Mouse (Mus musculus) embryonic facial prominence, embryonic 11.5 days (tissue): ENCODE measurements around the gene Med29. TPM values are rescaled to one million over a fixed set of nuclear protein-coding genes. Genes with fewer than 3 reads are reported as not detected.
A peak's percentile ranks its signal among the peaks of the same experiment; 100 is the strongest.

Source experiments
- ATAC-seq: fragments of 200-750 bp; cut with Nextera tagmentation; replicated peaks from 2 replicates; pipeline ENCODE4 v1.8.0; 2017; ENCODE audit warnings: low read depth; ENCODE audit not compliant: insufficient number of reproducible peaks, low FRiP score, low TSS enrichment
- DNase-seq: peaks from one replicate; pipeline ENCODE4 v3.0.0-alpha.2; 2015; ENCODE audit warnings: low spot score
- H3K27ac ChIP-seq: fragments of 300-500 bp; sonication (generic); replicated peaks from 2 replicates; pipeline ENCODE4 v1.5.1; 2014; ENCODE audit warnings: mild to moderate bottlenecking, low read depth, low read length, control low read depth
- H3K27me3 ChIP-seq: fragments of 300-500 bp; sonication (generic); 2 replicates; pipeline ENCODE4 v1.6.1; 2014; ENCODE audit warnings: mild to moderate bottlenecking, low read length, moderate library complexity, mixed read lengths; ENCODE audit not compliant: control insufficient read depth, insufficient read depth
- H3K36me3 ChIP-seq: fragments of 300-500 bp; sonication (generic); replicated peaks from 2 replicates; pipeline ENCODE4 v1.6.1; 2014; ENCODE audit warnings: low read depth, mild to moderate bottlenecking, low read length, moderate library complexity, mixed read lengths; ENCODE audit not compliant: control insufficient read depth, insufficient read depth
- H3K4me1 ChIP-seq: fragments of 300-500 bp; sonication (generic); 2 replicates; pipeline ENCODE4 v1.6.1; 2014; ENCODE audit warnings: low read length, mixed read lengths; ENCODE audit not compliant: control insufficient read depth, insufficient read depth
- H3K4me2 ChIP-seq: fragments of 300-500 bp; sonication (generic); 2 replicates; pipeline ENCODE4 v1.6.1; 2014; ENCODE audit warnings: low read depth, mild to moderate bottlenecking, control low read depth, low read length, moderate library complexity
- H3K4me3 ChIP-seq: fragments of 300-500 bp; sonication (generic); 2 replicates; pipeline ENCODE4 v1.5.1; 2014; ENCODE audit warnings: low read depth, low read length, control low read depth
- H3K9ac ChIP-seq: fragments of 300-500 bp; sonication (generic); replicated peaks from 2 replicates; pipeline ENCODE4 v1.6.1; 2014; ENCODE audit warnings: mild to moderate bottlenecking, control low read depth, low read length
- H3K9me3 ChIP-seq: fragments of 300-500 bp; sonication (generic); replicated peaks from 2 replicates; pipeline ENCODE4 v1.6.1; 2016; ENCODE audit warnings: mild to moderate bottlenecking, low read length, inconsistent platforms, mixed read lengths; ENCODE audit not compliant: control insufficient read depth
- WGBS: fragments of 180-500 bp; shearing (Covaris S2); extraction: QIAGEN DNeasy Blood & Tissue Kit; methylation state at CpG from one replicate; pipeline ENCODE4 v1.1.7; 2014; 5-methylcytosine and 5-hydroxymethylcytosine counted together
- polyA plus RNA-seq: library from polyadenylated mRNA; unstranded; fragments of >200 nt; fragmentation: Nextera tagmentation; extraction: Ambion mirVana; gene quantifications from 2 replicates; pipeline ENCODE4 v1.2.1, GENCODE M21; 2014

Med29 gene
- polyA plus RNA-seq, 1 experiment from 2014 or later = 50.6 TPM

DNA sequence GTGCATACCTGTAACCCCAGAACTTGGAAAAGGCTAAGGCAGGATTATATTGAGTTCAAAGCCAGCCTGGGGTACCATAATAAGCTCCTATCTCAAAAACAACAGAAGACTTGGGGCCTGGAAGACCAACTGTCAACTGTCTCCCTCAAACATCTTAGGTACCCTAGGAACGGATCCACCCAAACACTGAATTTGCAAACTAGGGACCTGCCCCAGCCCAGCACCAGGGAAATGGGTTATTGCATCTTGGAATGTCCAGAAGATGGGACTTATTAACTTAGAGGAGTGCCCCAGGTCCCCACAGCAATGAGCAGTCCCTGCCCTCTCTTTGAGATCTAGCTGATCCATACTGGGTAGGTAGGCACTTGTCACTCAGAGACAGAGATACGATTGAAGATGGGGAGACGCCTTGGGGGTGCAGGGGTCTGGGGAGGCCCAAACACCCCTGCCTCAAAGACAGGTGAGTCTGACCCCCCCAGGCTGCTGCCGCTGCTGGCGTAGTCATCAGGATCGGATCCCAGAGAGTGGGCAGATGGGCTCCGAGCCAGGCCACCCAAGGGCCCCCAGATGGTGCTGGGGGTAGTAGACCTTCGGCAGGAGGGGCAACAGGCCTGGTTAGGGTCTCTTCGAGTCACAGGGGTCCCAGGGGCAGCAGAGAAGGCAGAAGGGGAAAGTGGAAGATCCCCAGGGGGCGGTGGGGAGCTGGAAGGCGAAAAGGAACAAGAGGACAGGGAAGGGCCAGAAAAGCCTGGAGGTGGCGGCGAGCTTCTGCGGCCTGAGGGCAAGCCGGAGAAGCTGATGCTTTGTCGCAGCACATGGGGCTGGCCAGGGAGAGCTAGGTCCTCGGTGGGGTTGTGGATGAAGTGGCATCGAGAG, 15.1 kb downstream of the Med29 start:
- no peak for ATAC-seq

DNA sequence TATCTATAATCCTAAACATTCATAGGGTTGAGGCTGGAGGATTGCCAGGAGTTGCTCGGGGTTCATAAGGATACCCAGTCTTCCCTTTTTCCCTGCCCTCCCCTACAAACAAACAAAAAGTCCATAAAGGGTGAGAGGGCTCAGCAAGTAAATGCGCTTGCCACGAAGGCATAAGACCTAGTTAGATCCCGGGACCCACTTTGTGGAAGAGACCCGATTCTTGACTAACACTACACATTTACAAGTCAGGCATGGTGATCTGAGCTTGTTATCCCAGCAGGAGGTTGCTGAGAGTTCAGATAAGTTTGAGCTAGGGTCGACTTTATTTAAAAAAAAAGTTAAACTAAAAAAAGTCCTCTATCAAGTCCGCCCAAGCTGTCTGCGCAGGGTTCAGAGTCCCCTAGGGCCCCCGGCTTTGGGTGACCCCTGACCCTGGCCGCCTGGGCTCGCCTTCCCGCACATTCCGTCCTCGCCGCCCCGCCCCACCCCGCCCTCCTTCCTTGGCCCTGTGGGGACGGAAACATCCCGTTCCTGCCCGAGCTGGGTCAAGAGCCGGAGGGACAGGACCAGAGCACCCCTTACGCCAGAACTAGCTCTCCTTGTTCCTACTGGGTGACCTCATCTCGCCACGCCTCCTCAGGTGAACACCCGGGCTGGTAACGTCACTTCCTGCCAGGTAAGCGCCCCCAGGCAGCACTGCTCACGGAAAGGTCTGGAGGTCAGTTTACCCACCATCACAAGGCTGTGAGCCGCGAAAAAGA, 16.3 kb downstream of the Med29 start:
- no peaks in the 10 kb centered on the region for H3K9me3 ChIP-seq
- peak overlapping the region; percentile 64 for H3K9ac ChIP-seq
- no peak for ATAC-seq
- H3K4me2 ChIP-seq = peak overlapping the region; percentile 69
- DNase-seq = peak; percentile 75
- H3K36me3 ChIP-seq = no peaks in the 10 kb centered on the region
- H3K27ac ChIP-seq = peak overlapping the region; percentile 96
- no peaks in the 10 kb centered on the region for H3K27me3 ChIP-seq
- H3K4me3 ChIP-seq = peak overlapping the region; percentile 33
- WGBS = 2% methylated on average over 30 of the region's 30 CpGs
- H3K4me1 ChIP-seq = peaks cover 14% of the 10 kb centered on the region

More for the DNA sequence above, 15.1 kb downstream of the Med29 start:
- H3K27ac ChIP-seq = 0 out of 2 replicates have a peak overlapping the region, but pooled peaks have one; percentile 75
- no peaks in the 10 kb centered on the region for H3K27me3 ChIP-seq
- no peaks in the 10 kb centered on the region for H3K9me3 ChIP-seq
- WGBS = 71% methylated on average over 18 of the region's 18 CpGs
- H3K36me3 ChIP-seq = no peaks in the 10 kb centered on the region
- peaks cover 22% of the 10 kb centered on the region for H3K4me1 ChIP-seq
- H3K4me3 ChIP-seq = peak overlapping the region; percentile 62
- peak overlapping the region; percentile 95 for H3K4me2 ChIP-seq
- peak overlapping the region; percentile 72 for H3K9ac ChIP-seq
- no peak for DNase-seq

DNA sequence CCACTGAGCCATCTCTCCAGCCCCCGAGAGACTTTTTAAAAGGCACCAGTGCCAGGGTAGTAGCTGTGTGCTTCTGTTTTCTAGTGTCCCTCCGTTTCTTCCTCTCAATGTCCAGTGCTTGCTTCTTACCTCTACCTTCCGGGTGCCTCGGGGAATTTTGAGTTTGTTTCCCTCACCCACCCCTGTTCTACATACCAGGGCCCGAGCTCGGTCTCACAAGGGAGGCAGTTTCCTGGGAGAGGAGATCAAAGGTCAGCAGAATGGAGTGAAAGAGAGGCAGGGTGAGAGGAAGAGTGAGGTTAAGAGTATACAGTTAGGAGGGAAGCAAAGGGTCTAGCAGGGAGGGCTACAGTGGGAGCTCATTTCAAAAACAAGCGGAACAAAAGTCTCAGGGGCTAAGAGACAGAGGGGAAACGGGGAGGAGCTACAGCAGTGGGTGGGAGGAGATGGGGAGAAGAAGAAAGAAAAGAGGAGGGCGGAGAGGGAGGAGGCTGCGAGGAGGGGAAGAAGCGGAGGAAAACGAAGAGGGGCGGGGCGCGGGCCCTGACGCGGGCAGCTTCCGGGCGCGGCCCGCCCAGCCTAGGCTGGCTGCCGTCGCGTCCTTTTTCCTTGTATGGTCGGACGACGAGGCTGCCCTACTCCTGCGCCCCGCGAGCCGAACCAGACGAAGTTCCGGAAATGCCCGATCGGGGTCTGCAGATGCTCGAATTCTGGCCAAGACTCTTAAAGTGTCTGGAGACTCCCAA, 17.2 kb downstream of the Med29 start:
- ATAC-seq = peak; percentile 49
- no peaks in the 10 kb centered on the region for H3K27me3 ChIP-seq
- H3K9ac ChIP-seq = peak overlapping the region; percentile 76
- peak; percentile 96 for DNase-seq
- H3K36me3 ChIP-seq = no peaks in the 10 kb centered on the region; the same call in 1 of the 2 replicates
- H3K4me1 ChIP-seq = peaks cover 11% of the 10 kb centered on the region
- peak overlapping the region; percentile 33 for H3K4me3 ChIP-seq
- H3K4me2 ChIP-seq = peak overlapping the region; percentile 69
- no peaks in the 10 kb centered on the region for H3K9me3 ChIP-seq
- peak overlapping the region; percentile 96 for H3K27ac ChIP-seq
- under 1% methylated on average over 36 of the region's 36 CpGs for WGBS

DNA sequence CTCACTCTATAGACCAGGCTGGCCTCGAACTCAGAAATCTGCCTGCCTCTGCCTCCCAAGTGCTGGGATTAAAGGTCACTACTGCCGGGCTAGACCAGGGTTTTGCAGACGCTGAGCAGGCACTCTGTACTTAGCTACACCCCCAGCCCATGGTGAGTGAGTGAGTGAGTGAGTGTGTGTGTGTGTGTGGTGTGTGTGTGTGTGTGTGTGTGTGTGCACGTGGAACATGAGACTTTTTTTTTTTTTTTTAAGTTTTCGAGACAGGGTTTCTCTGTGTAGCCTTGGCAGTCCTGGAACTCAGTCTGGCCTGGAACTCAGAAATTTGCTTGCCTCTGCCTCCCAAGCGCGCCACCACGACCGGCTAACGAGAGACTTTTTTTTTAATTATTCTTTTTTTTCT, 17.9 kb downstream of the Med29 start:
- H3K27me3 ChIP-seq = no peaks in the 10 kb centered on the region
- 74% methylated on average over 10 of the region's 10 CpGs for WGBS
- no peak overlapping the region for H3K9ac ChIP-seq
- ATAC-seq = no peak
- H3K36me3 ChIP-seq = no peaks in the 10 kb centered on the region; the same call in none of the 2 replicates
- peaks cover 14% of the 10 kb centered on the region for H3K4me1 ChIP-seq
- no peak for DNase-seq
- no peaks in the 10 kb centered on the region for H3K9me3 ChIP-seq
- peak overlapping the region; percentile 96 for H3K27ac ChIP-seq
- no peak overlapping the region for H3K4me3 ChIP-seq
- peak overlapping the region; percentile 45 for H3K4me2 ChIP-seq

DNA sequence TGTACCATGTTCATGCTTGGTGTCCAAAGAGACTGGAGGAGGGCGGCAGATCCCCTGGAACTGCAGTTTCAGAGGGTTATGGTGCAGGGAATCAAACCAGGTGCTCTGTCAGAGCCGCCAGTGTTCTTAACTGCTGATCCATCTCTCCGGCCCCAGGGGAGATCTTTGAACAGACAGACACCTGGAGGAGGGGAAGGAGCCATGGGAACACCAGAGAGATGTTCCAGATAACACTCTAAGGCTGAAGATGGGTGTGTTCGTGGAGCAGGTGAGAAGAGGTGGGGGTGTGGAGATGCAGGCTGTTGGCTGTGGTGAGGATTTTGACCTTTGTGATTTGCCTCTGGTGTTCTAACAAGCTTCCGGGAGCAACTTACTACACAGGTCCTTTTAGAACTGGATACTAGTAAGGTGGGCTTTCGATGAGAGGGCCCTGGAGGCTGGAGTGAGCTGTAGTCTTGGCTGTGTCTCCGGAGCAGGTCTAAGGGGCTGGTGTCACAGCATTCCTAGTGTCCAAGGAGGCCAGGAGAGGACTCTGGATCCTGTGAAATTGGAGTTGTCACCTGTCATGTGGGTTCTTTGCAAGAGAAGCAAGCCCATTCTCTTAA, 18.5 kb downstream of the Med29 start:
- H3K36me3 ChIP-seq = peaks cover 5% of the 10 kb centered on the region
- ATAC-seq = no peak
- H3K4me2 ChIP-seq = no peak overlapping the region
- H3K9ac ChIP-seq = no peak overlapping the region; the same call in 1 of the 2 replicates
- H3K4me1 ChIP-seq = peaks cover 14% of the 10 kb centered on the region
- no peaks in the 10 kb centered on the region for H3K27me3 ChIP-seq
- H3K9me3 ChIP-seq = no peaks in the 10 kb centered on the region
- 0 out of 2 replicates have a peak overlapping the region, but pooled peaks have one; percentile 22 for H3K27ac ChIP-seq
- 82% methylated on average over 7 of the region's 7 CpGs for WGBS
- no peak for DNase-seq
- no peak overlapping the region for H3K4me3 ChIP-seq

DNA sequence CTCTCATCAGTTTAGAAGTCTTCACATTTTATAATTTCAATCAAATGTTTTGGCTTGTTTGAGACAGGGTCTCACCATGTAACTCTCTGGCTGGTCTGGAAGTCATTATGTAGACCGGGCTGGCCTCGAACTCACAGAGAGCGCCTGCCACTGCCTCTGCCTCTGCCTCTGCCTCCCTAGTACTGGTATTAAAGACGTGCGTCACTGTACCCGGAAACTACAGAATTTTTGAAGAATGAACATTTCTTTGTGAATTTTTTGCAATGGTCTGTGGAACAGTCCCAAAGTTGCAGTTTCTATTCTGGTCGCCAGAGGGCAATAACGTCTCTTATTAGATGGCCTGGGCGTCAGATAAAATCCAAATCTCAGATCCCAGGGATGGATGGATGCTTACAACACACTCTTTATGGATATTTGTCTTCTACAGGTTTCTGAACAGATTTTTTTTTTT, 19.4 kb downstream of the Med29 start:
- no peaks in the 10 kb centered on the region for H3K27me3 ChIP-seq
- peaks cover 10% of the 10 kb centered on the region for H3K4me1 ChIP-seq
- 1% methylated on average over 9 of the region's 9 CpGs for WGBS
- H3K4me2 ChIP-seq = peak overlapping the region; percentile 19; the same call in 1 of the 2 replicates
- peak; percentile 0; the same call in 1 of the 2 replicates for ATAC-seq
- peak overlapping the region; percentile 53; the same call in 1 of the 2 replicates for H3K27ac ChIP-seq
- peak overlapping the region; percentile 50; the same call in 1 of the 2 replicates for H3K9ac ChIP-seq
- DNase-seq = peak; percentile 94
- H3K36me3 ChIP-seq = peaks cover 6% of the 10 kb centered on the region
- H3K4me3 ChIP-seq = peak overlapping the region; percentile 89
- H3K9me3 ChIP-seq = no peaks in the 10 kb centered on the region
